Mouse (Mus musculus) embryonic facial prominence, embryonic 14.5 days (tissue): Measurements from ENCODE around the gene Lamtor1. TPM values are rescaled to one million over a fixed set of nuclear protein-coding genes. Genes with fewer than 3 reads are reported as not detected.

ENCODE experiments used
- ATAC-seq: fragments of 200-750 bp; cut with Nextera tagmentation; 2 replicates; pipeline ENCODE4 v1.8.0; 2017; ENCODE audit warnings: low read depth, moderate number of reproducible peaks, moderate TSS enrichment
- DNase-seq: peaks from one replicate; pipeline ENCODE4 v3.0.0-alpha.2; 2015; ENCODE audit warnings: low spot score
- H3K27ac ChIP-seq: fragments of 300-500 bp; sonication (generic); replicated peaks from 2 replicates; pipeline ENCODE4 v1.5.1; 2014; ENCODE audit warnings: low read depth, mild to moderate bottlenecking, low read length, moderate library complexity
- H3K27me3 ChIP-seq: fragments of 300-500 bp; sonication (generic); replicated peaks from 2 replicates; pipeline ENCODE4 v1.6.1; 2014; ENCODE audit warnings: low read length; ENCODE audit not compliant: control insufficient read depth, insufficient read depth
- H3K36me3 ChIP-seq: fragments of 300-500 bp; sonication (generic); 2 replicates; pipeline ENCODE4 v1.6.1; 2014; ENCODE audit warnings: low read length, mixed read lengths; ENCODE audit not compliant: control insufficient read depth, insufficient read depth
- H3K4me1 ChIP-seq: fragments of 300-500 bp; sonication (generic); 2 replicates; pipeline ENCODE4 v1.6.1; 2014; ENCODE audit warnings: antibody characterized with exemption, low read length; ENCODE audit not compliant: control insufficient read depth, insufficient read depth
- H3K4me2 ChIP-seq: fragments of 300-500 bp; sonication (generic); 2 replicates; pipeline ENCODE4 v1.6.1; 2014; ENCODE audit warnings: low read depth, mild to moderate bottlenecking, low read length, moderate library complexity, mixed read lengths
- H3K4me3 ChIP-seq: fragments of 300-500 bp; sonication (generic); 2 replicates; pipeline ENCODE4 v1.5.1; 2014; ENCODE audit warnings: low read depth, mild to moderate bottlenecking, low read length
- H3K9ac ChIP-seq: fragments of 300-500 bp; sonication (generic); 2 replicates; pipeline ENCODE4 v1.6.1; 2014; ENCODE audit warnings: low read depth, mild to moderate bottlenecking, low read length, moderate library complexity, mixed read lengths
- H3K9me3 ChIP-seq: fragments of 300-500 bp; sonication (generic); 2 replicates; pipeline ENCODE4 v1.6.1; 2016; ENCODE audit warnings: low read length; ENCODE audit not compliant: control insufficient read depth
- WGBS: fragments of 180-500 bp; shearing (Covaris S2); extraction: QIAGEN DNeasy Blood & Tissue Kit; methylation state at CpG from one replicate; pipeline ENCODE4 v1.1.7; 2014; 5-methylcytosine and 5-hydroxymethylcytosine counted together
- polyA plus RNA-seq: library from polyadenylated mRNA; unstranded; fragments of >200 nt; fragmentation: Nextera tagmentation; extraction: Ambion mirVana; gene quantifications from 2 replicates; pipeline ENCODE4 v1.2.1, GENCODE M21; 2014

Gene Lamtor1
- polyA plus RNA-seq, 1 experiment from 2014 or later, result 147 TPM

- DNase-seq (peak; percentile 23), ATAC-seq (no peak)
- 86% methylated on average over 1 of the region's 1 CpGs for WGBS
- Histone ChIP-seq H3K27ac (no peak overlapping the region), H3K36me3 (no peaks in the 10 kb centered on the region), H3K4me3 (no peak overlapping the region), H3K4me2 (no peak overlapping the region), H3K27me3 (no peaks in the 10 kb centered on the region), H3K9me3 (no peaks in the 10 kb centered on the region), H3K9ac (no peak overlapping the region), H3K4me1 (peaks cover 20% of the 10 kb centered on the region)
Measured at GRCm38 (mm10) chr7:101967256-101967655, 61.6 kb downstream of the Lamtor1 start.

DNA sequence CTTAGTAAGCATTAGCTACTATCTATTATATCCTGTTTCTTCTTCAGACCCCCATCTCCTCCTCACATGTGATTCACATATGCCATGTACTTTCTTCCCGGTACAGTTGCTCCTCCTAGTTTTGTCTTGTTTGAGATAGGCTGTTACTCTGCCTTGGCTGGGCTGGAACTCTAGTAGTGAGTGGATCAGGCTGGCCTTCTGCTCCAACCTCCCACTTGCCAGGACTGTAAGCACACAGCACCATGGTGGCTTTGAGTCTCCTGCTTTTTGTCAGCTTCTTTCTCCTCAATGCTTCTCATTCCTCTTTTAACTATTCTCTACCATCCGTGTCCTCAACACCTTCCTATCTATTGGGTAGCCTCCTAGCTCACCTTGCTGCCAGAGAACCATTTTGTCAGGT, 63.0 kb downstream of the Lamtor1 start:
- 54% methylated on average over 2 of the region's 2 CpGs for WGBS
- Histone ChIP-seq H3K36me3 (no peaks in the 10 kb centered on the region), H3K9ac (0 out of 2 replicates have a peak overlapping the region, but pooled peaks have one; percentile 94), H3K4me3 (no peak overlapping the region), H3K27ac (peak overlapping the region; percentile 100), H3K4me2 (peak overlapping the region; percentile 77), H3K9me3 (no peaks in the 10 kb centered on the region), H3K27me3 (no peaks in the 10 kb centered on the region), H3K4me1 (peaks cover 32% of the 10 kb centered on the region)
- ATAC-seq, result no peak
- DNase-seq, result no peak

DNA sequence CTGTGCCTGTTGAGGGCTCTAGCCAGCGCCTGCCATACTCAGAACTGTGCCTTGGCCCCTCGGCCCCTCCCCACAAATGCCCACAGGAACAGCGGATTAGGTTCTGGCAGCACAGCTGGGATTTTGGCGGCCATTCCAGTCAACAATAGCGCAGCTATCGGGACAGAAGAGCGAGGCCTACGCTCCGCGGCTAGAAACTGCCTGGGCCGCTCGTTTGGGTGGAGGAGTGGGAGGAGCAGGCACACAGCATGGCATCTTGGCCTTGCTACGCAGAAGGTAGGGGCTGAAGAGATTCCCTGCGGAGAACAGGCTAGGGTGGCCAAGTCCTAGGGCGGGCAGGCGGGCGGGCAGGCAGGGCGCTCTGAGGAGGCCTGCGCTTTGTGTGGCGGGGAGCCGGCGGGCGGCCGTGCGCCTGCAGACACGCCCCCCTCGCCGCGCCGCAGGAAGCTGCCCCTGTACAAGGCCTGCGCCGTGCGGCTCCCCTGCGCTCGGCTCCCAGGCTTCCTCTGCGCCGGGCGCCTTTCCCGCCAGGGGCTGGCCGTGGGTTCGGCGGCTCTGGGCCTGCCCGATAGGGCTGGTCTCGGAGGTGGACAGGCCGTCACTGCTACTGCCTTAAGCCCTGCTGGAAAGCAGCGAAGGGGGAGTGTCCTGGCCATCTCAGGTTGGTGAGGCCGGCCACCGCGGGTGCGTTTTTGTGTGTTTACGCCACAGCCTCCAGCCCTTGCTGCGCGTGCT, 64.2 kb downstream of the Lamtor1 start:
- DNase-seq (peak; percentile 93), ATAC-seq (peak; percentile 91)
- peaks cover 40% of the 10 kb centered on the region for H3K4me1 ChIP-seq
- peak overlapping the region; percentile 100 for H3K27ac ChIP-seq
- no peaks in the 10 kb centered on the region for H3K36me3 ChIP-seq
- no peaks in the 10 kb centered on the region for H3K27me3 ChIP-seq
- peak overlapping the region; percentile 75 for H3K4me3 ChIP-seq
- WGBS, result 0% methylated on average over 31 of the region's 53 CpGs
- peak overlapping the region; percentile 77 for H3K4me2 ChIP-seq
- H3K9me3 ChIP-seq, result no peaks in the 10 kb centered on the region
- peak overlapping the region; percentile 94 for H3K9ac ChIP-seq

DNA sequence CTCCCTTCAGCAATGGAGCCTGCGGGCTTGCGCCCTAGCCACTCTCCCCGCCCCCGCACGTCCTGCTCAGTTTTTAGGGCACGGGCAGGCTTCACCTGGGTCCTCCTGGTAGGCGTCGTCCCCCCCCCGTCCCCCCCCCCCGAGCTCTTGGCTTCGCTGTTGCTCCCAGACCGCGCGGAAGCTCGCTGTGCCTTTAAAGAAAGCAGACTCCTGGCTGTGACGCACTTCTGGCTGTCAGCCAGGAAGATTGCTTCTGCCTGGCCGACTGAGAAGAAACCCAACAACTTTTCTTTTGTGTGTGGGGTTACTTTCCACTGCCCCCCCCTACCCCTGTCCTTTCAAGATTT, 64.7 kb downstream of the Lamtor1 start:
- peak overlapping the region; percentile 94 for H3K9ac ChIP-seq
- ATAC-seq (peak; percentile 73), DNase-seq (peak; percentile 98)
- 0% methylated on average over 8 of the region's 17 CpGs for WGBS
- peak overlapping the region; percentile 75 for H3K4me3 ChIP-seq
- no peaks in the 10 kb centered on the region for H3K36me3 ChIP-seq
- H3K4me1 ChIP-seq, result peaks cover 45% of the 10 kb centered on the region
- peak overlapping the region; percentile 77 for H3K4me2 ChIP-seq
- peak overlapping the region; percentile 100 for H3K27ac ChIP-seq
- no peaks in the 10 kb centered on the region for H3K9me3 ChIP-seq
- no peaks in the 10 kb centered on the region for H3K27me3 ChIP-seq

DNA sequence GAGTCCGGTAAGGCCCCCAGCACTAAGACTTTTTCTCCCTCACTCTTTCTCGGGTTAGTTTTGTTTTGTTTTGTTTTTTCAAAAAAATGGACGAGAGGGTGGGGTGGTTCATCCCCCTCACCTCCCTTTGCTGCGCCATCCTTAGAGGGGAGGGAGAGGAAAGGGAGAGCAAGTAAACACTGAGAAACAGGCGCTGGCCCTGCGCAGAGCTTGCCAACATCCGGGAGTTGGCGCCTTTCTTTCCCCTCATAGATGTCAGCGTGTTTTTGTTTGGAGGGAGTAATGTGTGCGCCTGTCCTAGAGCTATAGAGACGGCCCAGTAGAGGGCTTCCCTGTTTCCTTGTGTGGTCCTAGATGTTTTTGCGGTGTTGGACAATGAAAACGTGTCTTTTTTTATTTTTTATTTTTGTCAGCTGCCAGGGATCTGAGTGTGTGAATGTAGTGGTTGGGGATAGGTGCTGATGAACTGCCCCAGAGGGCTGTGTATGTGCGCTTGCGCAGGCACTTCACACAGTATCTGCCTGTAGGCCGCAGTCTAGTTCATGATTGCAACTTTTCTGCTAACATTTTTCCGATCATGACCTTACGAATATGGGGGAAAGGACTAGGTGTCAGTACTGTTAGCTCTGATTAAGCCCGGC, 65.2 kb downstream of the Lamtor1 start:
- DNase-seq, result peak; percentile 92
- peak; percentile 73 for ATAC-seq
- Histone ChIP-seq H3K27me3 (no peaks in the 10 kb centered on the region), H3K4me2 (peak overlapping the region; percentile 77), H3K4me1 (peaks cover 45% of the 10 kb centered on the region), H3K9ac (peak overlapping the region; percentile 94), H3K27ac (peak overlapping the region; percentile 100), H3K4me3 (peak overlapping the region; percentile 75), H3K9me3 (no peaks in the 10 kb centered on the region), H3K36me3 (0 out of 2 replicates have a peak, but pooled peaks cover under 1% of the 10 kb centered on the region)
- WGBS, result 2% methylated on average over 19 of the region's 19 CpGs

DNA sequence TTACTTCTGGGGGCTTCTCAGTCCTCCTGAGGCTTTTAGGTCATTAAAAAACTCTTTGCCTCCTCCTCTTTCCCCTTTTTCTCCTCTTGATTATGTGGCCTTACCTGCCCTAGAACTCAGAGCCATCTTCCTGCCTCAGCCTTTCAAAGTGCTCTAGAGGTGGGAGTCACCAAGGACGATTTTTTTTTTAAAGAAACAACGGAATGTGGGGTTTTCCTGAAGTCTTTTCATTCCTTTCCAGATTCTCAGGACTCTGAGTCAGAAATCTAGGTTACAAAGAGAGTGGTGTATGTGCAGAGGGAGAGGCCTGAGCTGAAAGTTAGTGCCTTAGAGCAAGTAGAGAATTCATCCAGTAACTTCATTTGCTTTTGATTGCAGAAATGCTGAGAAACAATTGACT, 66.0 kb downstream of the Lamtor1 start:
- Histone ChIP-seq H3K9me3 (no peaks in the 10 kb centered on the region), H3K27me3 (no peaks in the 10 kb centered on the region), H3K9ac (peak overlapping the region; percentile 94), H3K4me3 (peak overlapping the region; percentile 75), H3K36me3 (0 out of 2 replicates have a peak, but pooled peaks cover 5% of the 10 kb centered on the region), H3K27ac (peak overlapping the region; percentile 100), H3K4me2 (peak overlapping the region; percentile 77), H3K4me1 (peaks cover 44% of the 10 kb centered on the region)
- ATAC-seq, result no peak
- DNase-seq, result no peak
- 33% methylated on average over 2 of the region's 2 CpGs for WGBS

GRCm38 (mm10) chr7:101973730-101974129, 68.0 kb downstream of the Lamtor1 start:
- WGBS, result 28% methylated on average over 3 of the region's 3 CpGs
- H3K4me2 ChIP-seq, result peak overlapping the region; percentile 28; the same call in 1 of the 2 replicates
- ATAC-seq (no peak), DNase-seq (peak; percentile 91)
- peak overlapping the region; percentile 77 for H3K27ac ChIP-seq
- H3K4me3 ChIP-seq, result no peak overlapping the region
- H3K9me3 ChIP-seq, result no peaks in the 10 kb centered on the region
- no peak overlapping the region for H3K9ac ChIP-seq
- no peaks in the 10 kb centered on the region for H3K27me3 ChIP-seq
- H3K36me3 ChIP-seq, result 0 out of 2 replicates have a peak, but pooled peaks cover 12% of the 10 kb centered on the region
- peaks cover 38% of the 10 kb centered on the region for H3K4me1 ChIP-seq

- peak overlapping the region; percentile 28; the same call in 1 of the 2 replicates for H3K4me2 ChIP-seq
- ATAC-seq, result no peak
- H3K9ac ChIP-seq, result no peak overlapping the region
- 0 out of 2 replicates have a peak, but pooled peaks cover 12% of the 10 kb centered on the region for H3K36me3 ChIP-seq
- WGBS, result 8% methylated on average over 2 of the region's 2 CpGs
- peaks cover 34% of the 10 kb centered on the region for H3K4me1 ChIP-seq
- H3K27ac ChIP-seq, result peak overlapping the region; percentile 77
- no peaks in the 10 kb centered on the region for H3K9me3 ChIP-seq
- H3K27me3 ChIP-seq, result no peaks in the 10 kb centered on the region
- peak; percentile 87 for DNase-seq
- H3K4me3 ChIP-seq, result no peak overlapping the region
Measured at GRCm38 (mm10) chr7:101974505-101974904, 68.8 kb downstream of the Lamtor1 start.
